Mouse (Mus musculus): ENCODE results near the gene Uspl1. TPM values are rescaled to one million over a fixed set of nuclear protein-coding genes. Genes with fewer than 3 reads are reported as not detected.

Uspl1 gene
- polyA plus RNA-seq, 1 experiment from 2014 or later: 41.1 TPM

DNA sequence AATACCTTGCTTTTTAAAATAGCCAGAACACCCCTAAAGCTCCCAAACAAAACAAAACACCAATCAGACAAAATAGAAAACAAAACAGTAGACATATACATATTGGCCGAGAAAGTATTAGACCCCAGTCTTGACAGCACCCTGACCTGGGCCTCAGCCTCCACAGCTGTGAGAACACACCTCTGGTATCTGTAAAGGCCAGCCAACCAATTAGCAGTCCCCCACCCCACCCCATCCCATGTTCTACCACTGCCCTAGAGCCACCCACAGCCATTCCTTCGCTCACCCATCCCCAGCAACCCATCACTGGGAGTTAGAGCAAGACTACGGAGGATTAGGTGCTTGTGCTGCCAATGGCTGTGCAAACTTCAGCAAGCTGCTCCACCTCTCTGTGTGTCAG, 33.3 kb upstream of the Uspl1 start:
- no peaks in the 10 kb centered on the region for H3K27me3 ChIP-seq
- H3K9ac ChIP-seq: no peak overlapping the region
- H3K9me3 ChIP-seq: no peaks in the 10 kb centered on the region
- no peak overlapping the region for H3K4me2 ChIP-seq
- H3K36me3 ChIP-seq: no peaks in the 10 kb centered on the region
- WGBS: 92% methylated on average over 3 of the region's 3 CpGs
- H3K27ac ChIP-seq: no peak overlapping the region
- H3K4me1 ChIP-seq: peaks cover 8% of the 10 kb centered on the region
- no peak for ATAC-seq (ENCODE audit: insufficient number of reproducible peaks, low FRiP score, low TSS enrichment, low read depth)
- H3K4me3 ChIP-seq: no peak overlapping the region

DNA sequence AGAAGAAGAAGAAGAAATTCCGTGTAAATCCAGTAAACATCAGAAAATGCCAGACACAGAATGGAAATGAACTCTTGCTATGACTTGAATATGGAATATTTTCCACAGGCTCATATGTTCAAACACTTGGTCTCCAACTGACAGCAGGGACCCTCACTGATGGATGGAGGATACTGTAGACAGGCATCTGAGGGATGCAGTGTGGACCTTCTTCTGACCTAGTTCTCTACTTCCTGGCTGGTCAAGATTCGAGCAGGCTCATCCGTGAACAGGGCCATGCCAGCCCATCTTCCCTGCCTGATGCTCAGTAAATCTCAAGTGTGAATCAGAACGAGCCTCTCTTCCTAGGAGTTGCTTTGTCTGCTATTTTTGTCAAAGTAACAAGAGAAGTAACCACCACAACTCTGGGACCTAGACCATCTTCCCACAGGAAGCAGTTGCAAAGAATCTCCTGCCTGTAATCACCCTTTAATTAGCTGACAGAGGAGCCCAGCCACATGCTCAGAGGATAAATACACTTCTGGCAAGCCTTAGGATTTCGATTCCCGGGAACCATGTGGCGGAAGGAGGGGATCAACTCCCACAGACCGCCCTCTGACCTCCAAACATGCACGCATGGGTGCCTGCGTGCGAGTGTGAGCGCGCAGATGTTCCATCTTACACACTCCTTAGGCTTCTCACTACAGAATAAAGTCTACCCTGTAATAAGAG, 31.9 kb upstream of the Uspl1 start:
- ATAC-seq (ENCODE audit: insufficient number of reproducible peaks, low FRiP score, low TSS enrichment, low read depth): no peak
- Histone ChIP-seq H3K9ac (no peak overlapping the region), H3K4me2 (no peak overlapping the region), H3K9me3 (no peaks in the 10 kb centered on the region), H3K4me1 (peaks cover 8% of the 10 kb centered on the region), H3K36me3 (no peaks in the 10 kb centered on the region), H3K27me3 (no peaks in the 10 kb centered on the region), H3K4me3 (no peak overlapping the region), H3K27ac (peak overlapping the region; percentile 55; the same call in 1 of the 2 replicates)
- 42% methylated on average over 13 of the region's 13 CpGs for WGBS

- peaks cover 8% of the 10 kb centered on the region for H3K4me1 ChIP-seq
- 55% methylated on average over 12 of the region's 12 CpGs for WGBS
- no peak overlapping the region for H3K27ac ChIP-seq
- H3K9me3 ChIP-seq: no peaks in the 10 kb centered on the region
- no peak for ATAC-seq (ENCODE audit: insufficient number of reproducible peaks, low FRiP score, low TSS enrichment, low read depth)
- no peak overlapping the region for H3K4me2 ChIP-seq
- no peaks in the 10 kb centered on the region for H3K27me3 ChIP-seq
- H3K36me3 ChIP-seq: no peaks in the 10 kb centered on the region
- H3K4me3 ChIP-seq: no peak overlapping the region
- H3K9ac ChIP-seq: no peak overlapping the region
Observed at GRCm38 (mm10) chr5:149152774-149153155, 31.4 kb upstream of the Uspl1 start.

DNA sequence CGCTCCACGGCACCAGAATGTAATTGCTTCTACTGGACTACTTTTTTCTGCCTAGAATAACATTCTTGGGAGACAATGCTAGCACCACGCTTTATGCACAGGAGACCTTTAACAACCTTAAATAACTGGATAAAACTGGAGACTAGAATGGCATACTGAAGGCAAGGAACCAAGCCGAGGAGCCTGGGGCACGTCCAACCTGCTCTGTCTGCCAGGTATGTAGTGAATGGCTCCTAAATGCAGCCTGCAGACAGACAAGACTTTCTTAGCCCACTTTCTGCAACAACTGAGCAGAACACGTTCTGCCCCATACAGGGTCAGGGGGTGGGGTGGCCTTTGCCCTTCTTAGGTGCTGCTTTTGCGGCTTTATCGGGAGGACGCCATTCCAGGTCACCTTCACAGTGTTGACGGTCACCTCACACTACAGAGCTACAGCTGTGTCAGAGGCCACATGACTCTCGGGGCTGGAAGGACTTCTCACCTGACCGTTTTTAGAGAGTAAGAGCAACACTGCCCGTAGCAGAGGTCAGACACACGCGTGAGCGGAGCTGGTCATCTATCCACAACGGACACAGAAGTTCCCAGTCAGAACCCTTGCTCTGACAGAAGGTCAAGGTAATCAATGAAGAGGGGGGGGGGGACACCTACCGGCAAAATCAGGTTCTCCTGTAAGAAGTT, 27.1 kb upstream of the Uspl1 start:
- H3K9ac ChIP-seq: no peak overlapping the region
- no peak for ATAC-seq (ENCODE audit: insufficient number of reproducible peaks, low FRiP score, low TSS enrichment, low read depth)
- no peak overlapping the region for H3K4me2 ChIP-seq
- H3K36me3 ChIP-seq: no peaks in the 10 kb centered on the region
- no peaks in the 10 kb centered on the region for H3K27me3 ChIP-seq
- H3K4me1 ChIP-seq: peaks cover 8% of the 10 kb centered on the region
- H3K9me3 ChIP-seq: no peaks in the 10 kb centered on the region
- WGBS: 87% methylated on average over 18 of the region's 18 CpGs
- no peak overlapping the region for H3K27ac ChIP-seq
- no peak overlapping the region for H3K4me3 ChIP-seq

- Histone ChIP-seq H3K27me3 (no peaks in the 10 kb centered on the region), H3K9ac (no peak overlapping the region), H3K36me3 (no peaks in the 10 kb centered on the region), H3K4me2 (no peak overlapping the region), H3K4me3 (no peak overlapping the region), H3K4me1 (no peaks in the 10 kb centered on the region), H3K27ac (no peak overlapping the region), H3K9me3 (no peaks in the 10 kb centered on the region)
- ATAC-seq (ENCODE audit: insufficient number of reproducible peaks, low FRiP score, low TSS enrichment, low read depth): no peak
- 89% methylated on average over 6 of the region's 6 CpGs for WGBS
Observed at GRCm38 (mm10) chr5:149159021-149159420, 25.1 kb upstream of the Uspl1 start.

DNA sequence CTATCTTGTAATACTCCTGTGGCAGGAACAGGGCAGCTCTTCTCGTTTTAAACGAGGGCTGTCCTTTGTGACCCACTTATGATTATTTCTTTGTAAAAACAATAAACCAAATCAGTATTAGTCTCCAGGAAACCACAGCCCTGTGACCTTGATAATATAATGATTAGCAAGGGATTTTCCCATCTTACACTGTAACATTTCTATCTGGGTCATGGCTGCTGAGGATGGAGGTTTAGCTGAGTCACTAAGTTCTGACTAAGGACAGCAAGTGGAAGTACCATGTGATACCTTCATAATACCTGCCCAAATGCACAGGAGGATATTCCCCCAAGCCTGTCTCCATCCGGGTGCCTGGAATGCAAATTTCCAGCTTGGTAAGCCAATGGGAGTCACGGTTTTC, 23.7 kb upstream of the Uspl1 start:
- Histone ChIP-seq H3K27ac (no peak overlapping the region), H3K4me2 (no peak overlapping the region), H3K9ac (no peak overlapping the region), H3K9me3 (no peaks in the 10 kb centered on the region), H3K4me1 (no peaks in the 10 kb centered on the region), H3K4me3 (no peak overlapping the region), H3K27me3 (no peaks in the 10 kb centered on the region), H3K36me3 (no peaks in the 10 kb centered on the region)
- no peak for ATAC-seq (ENCODE audit: insufficient number of reproducible peaks, low FRiP score, low TSS enrichment, low read depth)
- WGBS: 76% methylated on average over 4 of the region's 4 CpGs

DNA sequence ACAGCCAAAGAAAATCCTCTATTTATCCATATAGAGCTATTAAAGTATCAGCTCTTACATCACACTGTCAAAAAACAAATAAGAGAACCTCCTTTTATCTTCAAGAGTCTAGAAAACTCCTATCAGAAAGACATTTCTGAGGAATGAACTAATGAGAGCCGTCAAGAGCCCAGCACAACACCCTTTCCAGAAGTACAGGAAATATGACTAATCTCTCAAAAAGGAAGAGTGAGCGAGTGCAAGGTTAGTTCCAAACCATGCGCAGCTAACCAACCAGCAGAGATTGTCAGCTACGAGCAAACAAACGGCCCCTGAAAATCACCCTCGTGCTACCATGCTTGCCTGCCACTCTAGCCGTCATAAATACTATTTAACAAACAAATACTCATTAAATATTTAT, 21.3 kb upstream of the Uspl1 start:
- Histone ChIP-seq H3K9ac (no peak overlapping the region), H3K4me3 (no peak overlapping the region), H3K9me3 (no peaks in the 10 kb centered on the region), H3K27ac (no peak overlapping the region), H3K27me3 (no peaks in the 10 kb centered on the region), H3K4me2 (no peak overlapping the region), H3K36me3 (no peaks in the 10 kb centered on the region), H3K4me1 (no peaks in the 10 kb centered on the region)
- ATAC-seq (ENCODE audit: insufficient number of reproducible peaks, low FRiP score, low TSS enrichment, low read depth): no peak
- WGBS: 59% methylated on average over 7 of the region's 7 CpGs

GRCm38 (mm10) chr5:149164881-149165280, 19.3 kb upstream of the Uspl1 start:
- no peaks in the 10 kb centered on the region for H3K4me1 ChIP-seq
- WGBS: 65% methylated on average over 7 of the region's 7 CpGs
- no peaks in the 10 kb centered on the region for H3K27me3 ChIP-seq
- no peak for ATAC-seq (ENCODE audit: insufficient number of reproducible peaks, low FRiP score, low TSS enrichment, low read depth)
- no peaks in the 10 kb centered on the region for H3K9me3 ChIP-seq
- no peak overlapping the region for H3K27ac ChIP-seq
- H3K36me3 ChIP-seq: no peaks in the 10 kb centered on the region
- no peak overlapping the region for H3K4me2 ChIP-seq
- no peak overlapping the region for H3K4me3 ChIP-seq
- no peak overlapping the region for H3K9ac ChIP-seq

GRCm38 (mm10) chr5:149166011-149166410, 18.1 kb upstream of the Uspl1 start:
- no peaks in the 10 kb centered on the region for H3K9me3 ChIP-seq
- H3K4me1 ChIP-seq: no peaks in the 10 kb centered on the region
- H3K36me3 ChIP-seq: no peaks in the 10 kb centered on the region
- no peak overlapping the region for H3K9ac ChIP-seq
- ATAC-seq (ENCODE audit: insufficient number of reproducible peaks, low FRiP score, low TSS enrichment, low read depth): no peak
- H3K4me3 ChIP-seq: no peak overlapping the region
- H3K27ac ChIP-seq: no peak overlapping the region
- no peaks in the 10 kb centered on the region for H3K27me3 ChIP-seq
- whole genome bisulfite sequencing: 94% methylated on average over 10 of the region's 10 CpGs
- no peak overlapping the region for H3K4me2 ChIP-seq

- WGBS: 82% methylated on average over 2 of the region's 2 CpGs
- H3K9ac ChIP-seq: no peak overlapping the region
- no peak for ATAC-seq (ENCODE audit: insufficient number of reproducible peaks, low FRiP score, low TSS enrichment, low read depth)
Observed at GRCm38 (mm10) chr5:149168051-149168450, 16.1 kb upstream of the Uspl1 start.

GRCm38 (mm10) chr5:149168816-149169215, 15.3 kb upstream of the Uspl1 start:
- no peak overlapping the region for H3K27ac ChIP-seq
- no peaks in the 10 kb centered on the region for H3K36me3 ChIP-seq
- no peak overlapping the region for H3K4me2 ChIP-seq
- no peak overlapping the region for H3K9ac ChIP-seq
- no peaks in the 10 kb centered on the region for H3K4me1 ChIP-seq
- no peaks in the 10 kb centered on the region for H3K9me3 ChIP-seq
- no peaks in the 10 kb centered on the region for H3K27me3 ChIP-seq
- no peak overlapping the region for H3K4me3 ChIP-seq
- WGBS: 67% methylated on average over 9 of the region's 9 CpGs
- ATAC-seq (ENCODE audit: insufficient number of reproducible peaks, low FRiP score, low TSS enrichment, low read depth): no peak

More at GRCm38 (mm10) chr5:149168051-149168450, 16.1 kb upstream of the Uspl1 start:
- H3K4me3 ChIP-seq: no peak overlapping the region
- H3K4me1 ChIP-seq: no peaks in the 10 kb centered on the region
- no peak overlapping the region for H3K27ac ChIP-seq
- H3K4me2 ChIP-seq: no peak overlapping the region
- H3K9me3 ChIP-seq: no peaks in the 10 kb centered on the region
- H3K36me3 ChIP-seq: no peaks in the 10 kb centered on the region
- no peaks in the 10 kb centered on the region for H3K27me3 ChIP-seq

GRCm38 (mm10) chr5:149170841-149171588, 13.1 kb upstream of the Uspl1 start:
- Histone ChIP-seq H3K9me3 (no peaks in the 10 kb centered on the region), H3K36me3 (no peaks in the 10 kb centered on the region), H3K4me3 (no peak overlapping the region), H3K4me2 (no peak overlapping the region), H3K27ac (no peak overlapping the region), H3K9ac (no peak overlapping the region), H3K27me3 (no peaks in the 10 kb centered on the region), H3K4me1 (no peaks in the 10 kb centered on the region)
- no peak for ATAC-seq (ENCODE audit: insufficient number of reproducible peaks, low FRiP score, low TSS enrichment, low read depth)
- WGBS: 49% methylated on average over 8 of the region's 8 CpGs

Measured in limb, embryonic 15.5 days (tissue).